Mouse (Mus musculus) lung, postnatal 0 days (tissue): ENCODE measurements around the gene Entpd2.

Experiments
- CTCF ChIP-seq: IDR thresholded peaks from 2 replicates; pipeline ENCODE4 v1.5.1; 2016; ENCODE audit warnings: antibody characterized with exemption, mild to moderate bottlenecking
- EP300 ChIP-seq: IDR thresholded peaks from 2 replicates; pipeline ENCODE4 v1.6.1; 2016; ENCODE audit warnings: antibody characterized with exemption, mild to moderate bottlenecking, control low read depth

GRCm38 (mm10) chr2:25363478-25364178 lies 32.0 kb upstream of the Entpd2 start:
- TF ChIP-seq CTCF (peak; percentile 10; the same call in 1 of the 2 replicates), EP300 (peak; percentile 62; the same call in 1 of the 2 replicates)
